Mouse (Mus musculus): ENCODE data around the gene Ywhag. TPM values are rescaled to one million over a fixed set of nuclear protein-coding genes. Genes with fewer than 3 reads are reported as not detected.
A peak's percentile ranks its signal among the peaks of the same experiment; 100 is the strongest.

Ywhag gene
- total RNA-seq, 2 experiments from 2014 or later: 1,259 to 1,347 TPM

DNA sequence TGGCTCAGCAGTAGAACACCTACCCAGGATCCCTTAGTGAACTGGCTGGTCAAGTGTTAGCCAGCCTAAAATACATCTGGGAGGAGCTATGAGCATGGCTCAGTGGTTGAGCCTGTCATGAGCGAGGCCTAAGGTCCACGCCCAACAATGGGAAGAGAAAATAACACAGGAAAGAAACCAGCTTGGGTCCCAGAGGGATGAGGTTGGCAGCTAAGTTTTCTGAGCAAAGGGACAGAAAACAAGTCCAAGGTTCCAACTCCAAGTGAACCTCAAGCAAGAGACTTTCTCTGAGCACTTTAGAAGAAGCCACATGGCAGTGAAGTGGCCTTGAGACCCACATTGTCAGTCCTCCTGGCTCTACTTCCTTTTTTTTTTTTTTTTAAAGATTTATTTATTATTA lies 17.2 kb upstream of the Ywhag start:
- DNase-seq: no peak

DNA sequence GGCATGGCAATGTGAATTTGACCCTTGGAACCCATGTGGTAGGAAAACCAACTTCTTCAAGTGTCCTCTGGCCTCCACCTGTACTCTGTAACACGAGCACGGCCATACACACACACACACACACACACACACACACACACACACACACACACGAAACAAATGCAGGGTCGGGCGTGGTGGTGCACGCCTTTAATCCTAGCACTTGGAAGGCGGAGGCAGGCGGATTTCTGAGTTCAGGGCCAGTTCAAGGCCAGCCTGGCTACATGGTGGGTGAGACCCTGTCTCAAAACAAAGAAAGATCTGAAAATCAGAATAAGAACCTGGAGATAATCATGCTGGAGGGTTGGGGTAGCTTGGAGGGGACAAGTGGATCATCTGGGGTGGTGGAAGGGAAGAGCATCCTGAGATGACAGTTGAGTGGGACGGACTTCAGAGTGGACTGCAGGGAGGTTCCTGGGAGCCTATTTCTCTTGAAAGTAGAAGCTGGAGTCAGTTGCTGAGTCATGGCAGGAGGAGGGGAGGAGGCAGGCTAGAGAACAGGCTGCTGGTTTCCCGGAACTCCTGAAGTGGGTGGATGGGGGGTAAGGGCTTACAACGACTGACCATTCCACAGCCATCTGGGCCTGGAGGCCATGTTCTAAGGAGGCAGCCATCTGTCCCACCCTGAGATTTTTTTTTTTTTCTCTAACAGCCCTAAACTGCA lies 16.4 kb upstream of the Ywhag start:
- no peak for DNase-seq

DNA sequence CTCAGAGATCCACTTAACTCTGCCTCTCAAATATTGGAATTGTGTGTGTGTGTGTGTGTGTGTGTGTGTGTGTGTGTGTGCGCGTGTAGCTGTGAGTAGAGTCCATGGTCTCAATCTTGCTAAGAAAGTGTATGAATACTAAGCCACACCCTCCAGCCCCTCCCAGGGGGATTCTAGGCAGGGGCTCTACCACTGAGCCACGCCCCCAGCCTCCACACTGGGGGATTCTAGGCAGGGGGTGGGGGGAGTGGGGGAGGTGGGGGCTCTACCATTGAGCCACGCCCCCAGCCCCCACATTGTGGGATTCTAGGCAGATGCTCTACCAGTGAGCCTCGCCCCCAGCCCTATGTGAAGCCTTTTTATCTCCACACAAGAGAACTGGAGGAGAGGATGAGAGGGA lies 12.2 kb upstream of the Ywhag start:
- DNase-seq: no peak

DNA sequence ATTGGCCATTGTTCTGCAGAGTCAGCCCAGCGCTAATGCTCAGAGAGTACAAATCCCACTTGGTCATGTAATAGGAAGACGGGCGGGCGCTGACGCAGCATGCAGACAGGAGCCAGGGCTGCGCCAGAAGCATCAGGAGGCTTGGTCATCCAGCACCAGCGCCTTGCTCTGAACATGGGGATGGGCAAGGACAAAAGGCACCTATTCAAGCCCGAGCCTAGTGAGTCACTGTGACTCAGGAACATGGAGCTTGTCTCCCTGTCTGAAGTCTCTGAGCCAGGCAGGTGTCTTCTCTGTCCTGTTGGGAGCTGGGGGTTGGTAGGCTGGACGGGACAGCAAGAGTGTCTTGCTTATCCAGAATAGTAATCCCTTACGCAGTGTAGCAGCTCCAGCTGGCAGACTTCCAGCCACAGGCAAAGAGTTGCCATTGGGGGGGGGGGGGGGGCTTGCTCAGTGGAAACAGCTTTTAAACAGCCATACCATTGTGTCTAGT lies 11.5 kb upstream of the Ywhag start:
- DNase-seq: no peak

DNA sequence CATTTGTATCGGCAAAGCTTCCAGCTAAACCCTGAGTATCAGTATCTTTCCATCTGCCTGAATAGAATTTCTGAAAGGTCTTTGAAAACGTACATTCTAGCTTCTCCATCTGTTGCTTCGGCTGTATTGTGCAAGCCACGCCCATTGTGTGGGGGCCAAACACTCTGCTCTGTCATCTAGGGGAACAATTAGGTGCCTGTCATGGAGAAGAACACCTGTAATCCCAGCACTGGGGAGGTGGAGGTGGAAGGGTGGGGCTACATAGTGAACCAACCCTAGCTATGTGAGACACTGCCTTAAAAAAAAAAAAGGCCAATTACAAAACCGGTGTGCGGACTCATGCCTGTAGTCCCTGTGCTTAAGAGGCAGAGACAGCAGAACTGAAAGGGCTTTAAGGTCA lies 8.3 kb upstream of the Ywhag start:
- no peak for DNase-seq

DNA sequence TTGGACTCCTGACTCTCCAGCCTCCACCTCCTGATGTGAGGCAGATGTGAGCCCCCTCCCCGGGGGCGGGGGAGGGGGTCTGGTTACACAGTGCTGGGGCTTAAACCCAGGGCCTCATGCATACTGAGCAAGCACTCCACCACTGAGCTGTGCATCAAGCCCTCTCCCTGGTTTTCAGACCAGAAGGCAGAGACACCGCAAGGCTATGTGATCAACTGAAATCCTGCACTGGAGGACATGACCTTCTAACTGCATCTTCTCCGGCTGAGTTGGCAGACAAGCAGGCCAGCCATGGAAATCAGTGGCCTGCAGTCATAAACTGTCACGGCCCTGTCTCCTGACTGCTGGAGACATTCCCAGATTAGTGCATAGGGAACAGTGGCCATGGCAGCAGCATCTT lies 6.2 kb upstream of the Ywhag start:
- DNase-seq: no peak

DNA sequence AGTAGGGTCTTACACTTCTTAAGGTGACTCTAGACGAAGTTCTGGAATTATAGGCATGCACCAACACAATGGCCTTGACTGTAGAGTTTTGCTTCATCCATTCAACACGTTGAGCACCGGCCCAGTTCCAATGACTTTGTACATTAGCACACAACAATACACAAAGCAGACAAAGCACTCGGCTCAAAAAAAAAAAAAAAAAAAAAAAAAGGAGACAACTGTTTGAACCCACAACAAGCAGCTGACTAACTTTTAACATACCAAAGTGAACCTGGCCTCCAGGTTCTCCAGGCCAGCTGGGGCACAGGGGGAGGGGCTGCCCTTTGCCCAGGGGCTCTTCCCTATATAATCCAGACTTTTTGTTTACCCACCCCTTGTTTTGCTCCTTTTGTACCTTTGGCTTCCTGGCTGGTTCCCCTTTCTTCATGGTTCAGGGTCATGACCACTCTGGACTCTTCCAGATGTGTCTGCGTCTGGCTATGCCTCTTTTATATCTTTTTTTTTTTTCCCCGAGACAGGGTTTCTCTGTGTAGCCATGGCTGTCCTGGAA lies 1.3 kb upstream of the Ywhag start:
- DNase-seq: no peak

DNA sequence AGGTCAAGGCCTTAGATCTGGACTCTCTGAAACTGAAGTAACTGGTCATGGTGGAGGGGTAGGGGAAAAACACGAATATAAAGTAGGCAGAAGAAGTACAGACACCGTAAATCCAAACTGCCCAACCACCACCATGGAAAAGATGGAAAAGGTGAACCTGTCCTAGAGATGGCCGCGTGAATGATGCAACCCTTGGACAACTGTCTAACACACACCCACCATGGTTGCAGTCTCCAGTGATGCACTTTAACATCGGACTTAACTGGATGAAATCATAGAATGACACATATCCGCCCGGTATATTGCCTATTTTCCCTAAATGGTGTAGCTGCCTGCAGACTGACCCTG lies 734 bp upstream of the Ywhag start:
- no peak for DNase-seq

DNA sequence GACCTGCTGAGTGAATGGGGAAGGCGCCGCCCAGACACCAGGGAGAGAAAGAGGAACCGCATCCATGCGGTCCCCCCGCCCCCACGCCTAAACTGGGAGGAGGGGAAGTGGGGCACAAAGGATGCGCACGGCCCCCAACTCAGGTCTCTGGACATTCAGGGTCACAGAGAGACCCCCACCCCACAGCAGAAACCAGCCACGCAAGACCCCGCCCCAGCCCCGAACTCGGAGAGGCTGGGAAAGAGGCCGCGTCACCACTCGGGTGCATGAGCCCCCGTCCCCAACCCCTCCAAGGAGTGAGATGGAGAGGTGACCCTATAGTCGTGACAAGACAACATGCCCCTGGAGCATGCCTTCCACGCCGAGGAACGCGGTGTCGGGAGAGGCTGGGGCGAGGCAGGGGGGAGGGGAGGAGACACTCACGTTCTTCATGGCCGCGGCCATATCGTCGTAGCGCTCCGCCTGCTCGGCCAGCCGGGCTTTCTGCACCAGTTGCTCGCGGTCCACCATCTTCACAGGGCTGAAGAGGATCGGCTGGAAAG lies 445 bp downstream of the Ywhag start:
- DNase-seq: peak; percentile 66 to 74

DNA sequence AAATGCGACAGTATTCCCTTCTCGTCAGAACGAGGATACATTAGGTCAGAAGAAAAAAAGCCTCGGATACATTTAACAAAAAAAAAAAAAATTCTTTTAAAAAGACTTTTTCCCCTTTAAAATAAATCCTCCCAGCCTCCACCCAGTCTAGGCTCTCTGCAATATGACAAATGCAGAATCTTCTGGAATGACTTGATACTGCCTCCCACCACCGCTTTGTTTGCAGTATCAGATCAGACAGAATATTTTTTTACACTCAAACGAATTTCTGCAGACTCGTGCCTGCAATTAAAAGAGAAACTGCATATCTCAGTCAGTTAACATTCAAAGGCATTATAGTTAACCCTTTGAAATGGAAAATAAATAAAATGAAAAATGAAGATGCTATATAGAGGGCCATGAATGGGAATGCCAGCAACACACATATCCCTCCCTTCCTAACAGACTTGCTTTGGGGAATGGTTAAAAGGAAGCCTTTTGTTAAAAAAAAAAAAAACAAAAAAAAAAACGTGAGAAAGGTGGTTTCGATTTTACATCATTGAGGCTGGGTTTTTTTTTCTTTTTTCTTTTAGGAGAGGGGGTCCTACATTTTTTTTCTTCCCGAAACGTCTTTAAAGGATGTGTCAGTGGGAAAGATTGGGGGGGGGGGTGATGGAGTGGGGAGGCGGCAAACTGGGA lies 1.1 kb downstream of the Ywhag start:
- no peak for DNase-seq

DNA sequence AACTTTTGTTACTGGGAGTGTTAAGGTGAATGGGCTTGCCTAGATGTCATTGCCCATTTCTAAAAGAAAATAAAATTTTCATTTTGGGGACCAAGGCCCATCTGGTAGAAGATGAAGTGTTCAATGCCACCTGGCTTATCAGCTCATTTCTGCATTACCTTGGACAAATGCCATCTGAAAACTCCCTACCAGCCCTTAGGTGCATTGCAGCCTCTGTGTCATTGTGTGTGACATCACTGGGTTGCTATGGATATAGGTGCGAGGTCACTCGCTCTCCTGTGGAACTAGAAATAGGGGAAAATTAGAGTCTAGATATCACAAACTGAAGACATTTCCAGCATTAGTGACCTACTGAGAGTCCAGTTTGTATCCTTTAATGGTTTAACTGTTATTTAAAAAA lies 2.1 kb downstream of the Ywhag start:
- DNase-seq: no peak

DNA sequence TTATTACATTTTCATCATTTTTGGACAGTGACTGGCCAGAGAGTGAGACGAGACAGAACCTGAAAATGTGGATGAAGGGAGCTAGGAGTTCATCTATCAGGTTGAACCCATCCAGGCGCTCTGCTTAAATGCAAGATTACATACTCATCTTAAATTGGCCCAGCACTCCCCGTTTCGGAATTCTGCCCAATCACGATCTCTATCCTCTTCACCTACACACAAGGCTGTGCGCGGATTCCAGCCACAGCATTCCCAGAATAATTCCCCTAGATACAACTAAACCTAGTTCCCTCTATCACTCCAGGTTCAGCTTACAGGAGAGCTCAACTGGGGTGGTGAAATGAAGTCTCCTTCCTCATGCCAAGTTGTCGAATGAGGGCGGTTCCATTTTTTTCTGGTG lies 2.9 kb downstream of the Ywhag start:
- DNase-seq: no peak

DNA sequence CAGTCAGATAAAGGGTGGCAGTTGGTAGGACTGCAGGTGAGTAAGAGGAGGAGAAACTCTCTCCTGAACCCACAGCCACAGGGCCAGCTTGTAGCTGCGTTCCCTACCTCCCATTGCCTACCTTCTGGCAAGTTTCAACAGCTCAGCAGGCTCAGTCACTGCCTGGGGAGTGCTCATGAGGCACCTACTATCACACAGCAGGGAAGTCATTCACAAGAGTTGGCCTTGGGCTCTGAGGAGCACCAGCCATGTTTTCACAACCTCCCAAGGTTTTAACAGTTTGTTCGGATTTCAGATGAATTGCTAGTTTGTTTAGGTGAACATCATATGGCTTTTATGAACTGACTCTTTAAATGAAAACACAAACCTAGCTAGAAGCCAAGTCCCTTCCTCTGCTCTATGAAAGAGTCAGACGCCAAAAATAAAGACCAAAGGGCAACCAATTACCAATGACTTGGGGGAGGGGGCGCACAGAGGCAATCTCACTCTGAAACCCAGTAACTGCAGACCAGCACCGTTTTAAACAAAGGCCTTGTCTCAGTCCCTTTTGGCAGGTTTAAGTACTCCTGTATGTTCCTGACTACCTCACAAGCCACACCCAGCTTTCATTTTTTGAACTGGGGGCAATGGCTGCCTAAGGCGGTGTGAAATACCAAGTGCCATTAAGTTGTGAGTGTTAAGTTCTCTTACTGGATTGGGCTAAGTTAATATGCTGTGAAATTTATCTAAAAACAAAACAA lies 4.6 kb downstream of the Ywhag start:
- DNase-seq: no peak

DNA sequence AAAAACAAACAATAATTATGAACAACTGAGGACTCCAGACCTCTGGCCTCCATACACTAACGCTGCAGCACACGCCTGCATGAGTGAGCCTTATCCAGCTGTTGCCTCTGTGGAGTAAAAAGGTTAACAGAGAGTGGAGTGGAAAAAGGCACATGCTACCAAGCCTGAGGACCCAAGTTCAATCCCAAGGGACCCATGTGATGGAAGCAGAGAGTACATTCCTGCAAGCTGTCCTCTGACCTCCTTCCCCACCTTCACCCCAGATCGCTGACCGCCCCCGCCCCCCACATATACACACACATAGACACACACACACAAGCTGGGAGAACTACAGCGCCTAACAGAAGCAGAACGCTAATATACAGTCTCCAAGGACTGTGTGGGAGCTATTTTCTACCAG lies 10.5 kb downstream of the Ywhag start:
- DNase-seq: no peak

DNA sequence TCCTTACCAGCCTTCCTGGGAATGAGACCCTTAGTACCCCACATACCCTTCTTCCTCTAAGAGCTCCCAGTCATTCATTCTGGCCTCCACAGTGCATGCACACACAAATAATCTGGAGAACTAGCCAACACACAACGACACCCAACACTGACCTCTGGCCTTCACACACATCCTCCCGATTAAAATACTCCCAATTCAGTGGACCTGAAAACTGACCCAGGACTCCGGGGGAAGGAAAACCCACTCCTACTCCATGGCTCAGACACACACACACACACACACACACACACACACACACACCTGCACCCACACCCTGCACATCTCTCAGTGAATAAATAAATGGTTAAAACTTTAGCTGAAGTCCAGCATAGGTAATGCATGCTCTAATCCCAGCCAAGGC lies 14.5 kb downstream of the Ywhag start:
- no peak for DNase-seq

DNA sequence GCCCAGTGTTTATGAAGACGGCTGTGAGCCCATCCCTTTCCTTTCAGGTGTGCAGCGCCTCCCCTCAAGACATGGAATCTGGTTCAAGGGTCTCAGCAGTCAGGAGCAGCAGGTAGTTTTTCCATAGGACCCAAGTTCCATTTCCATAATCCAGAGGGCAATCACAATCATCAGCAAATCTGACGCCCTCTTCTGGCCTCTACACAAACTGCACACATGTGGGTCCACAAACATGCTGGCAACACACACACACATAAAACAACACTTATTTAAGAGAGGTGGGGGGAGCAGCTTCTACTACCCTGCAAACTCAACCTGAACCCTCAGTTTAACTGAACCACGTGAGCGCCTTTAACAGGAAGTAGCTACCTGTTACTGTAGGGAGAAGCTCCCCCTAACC lies 15.8 kb downstream of the Ywhag start:
- no peak for DNase-seq

DNA sequence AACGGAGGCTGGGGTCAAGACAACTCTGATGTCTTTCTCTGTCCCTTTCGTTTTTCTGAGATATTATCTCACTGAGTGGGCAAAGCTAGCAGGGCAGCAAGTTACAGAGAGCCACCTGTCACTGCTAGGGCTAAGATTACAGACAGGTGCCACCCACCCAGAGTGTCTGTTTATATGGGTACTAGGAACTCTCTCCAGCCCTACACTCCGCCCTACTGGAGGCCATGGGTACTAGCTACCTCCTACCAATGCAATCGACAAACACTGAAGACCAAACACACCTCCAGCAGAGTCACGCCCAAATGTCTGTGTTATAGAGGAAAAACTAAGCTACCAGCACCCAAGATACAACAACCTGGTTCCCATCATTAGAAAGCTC lies 16.4 kb downstream of the Ywhag start:
- DNase-seq: no peak

DNA sequence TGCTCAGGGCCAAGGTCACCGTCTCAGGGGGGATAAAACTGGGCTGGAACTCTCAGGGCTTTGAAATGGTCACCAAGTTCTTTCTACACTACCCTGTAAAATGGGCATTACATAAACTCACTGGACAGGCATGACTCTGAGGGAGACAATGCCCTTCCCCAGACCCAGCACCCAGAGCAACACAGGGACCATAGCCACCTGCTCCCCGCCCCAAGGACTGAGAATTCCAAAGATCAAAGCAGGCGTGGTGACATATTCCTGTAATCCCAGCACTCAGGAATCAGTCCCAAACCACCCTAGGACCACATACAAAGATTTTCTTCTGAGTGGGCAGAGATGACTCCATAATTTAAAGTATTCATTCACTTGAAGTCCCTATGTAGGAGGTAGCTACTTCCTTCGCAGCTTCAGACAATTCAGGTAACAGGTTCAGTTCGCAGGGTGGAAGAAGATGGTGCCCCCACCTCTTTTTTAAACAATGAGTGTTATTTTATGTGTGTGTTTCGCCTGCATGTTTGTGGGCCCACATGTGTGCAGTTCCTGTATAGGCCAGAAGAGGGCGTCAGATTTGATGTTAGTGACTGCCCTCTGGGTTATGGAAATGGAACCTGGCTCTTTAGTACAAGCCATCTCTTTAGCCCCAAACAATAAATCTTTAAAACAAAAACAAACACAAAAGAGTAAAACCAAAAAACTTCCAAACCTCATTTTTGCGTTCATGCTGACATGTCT lies 16.9 kb downstream of the Ywhag start:
- DNase-seq: no peak

DNA sequence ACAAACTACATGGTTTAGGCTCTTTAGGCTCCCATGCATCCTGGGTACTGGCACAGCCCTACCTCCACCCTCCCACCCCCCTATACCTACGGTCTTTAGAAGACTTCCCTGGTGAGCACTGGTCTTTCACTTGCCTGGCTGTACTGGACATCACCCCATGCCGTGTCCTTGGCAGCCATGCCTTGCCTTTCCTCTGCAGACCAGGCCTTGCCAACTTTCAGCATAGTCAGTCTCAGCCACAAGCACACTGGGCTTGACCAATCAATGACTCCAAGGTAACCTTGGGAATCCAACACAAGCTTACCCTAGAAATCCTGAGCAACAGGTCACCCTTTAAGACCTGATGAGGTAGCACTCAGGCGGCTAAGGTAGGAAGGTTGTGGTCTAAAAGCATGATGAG lies 17.8 kb downstream of the Ywhag start:
- no peak for DNase-seq

DNA sequence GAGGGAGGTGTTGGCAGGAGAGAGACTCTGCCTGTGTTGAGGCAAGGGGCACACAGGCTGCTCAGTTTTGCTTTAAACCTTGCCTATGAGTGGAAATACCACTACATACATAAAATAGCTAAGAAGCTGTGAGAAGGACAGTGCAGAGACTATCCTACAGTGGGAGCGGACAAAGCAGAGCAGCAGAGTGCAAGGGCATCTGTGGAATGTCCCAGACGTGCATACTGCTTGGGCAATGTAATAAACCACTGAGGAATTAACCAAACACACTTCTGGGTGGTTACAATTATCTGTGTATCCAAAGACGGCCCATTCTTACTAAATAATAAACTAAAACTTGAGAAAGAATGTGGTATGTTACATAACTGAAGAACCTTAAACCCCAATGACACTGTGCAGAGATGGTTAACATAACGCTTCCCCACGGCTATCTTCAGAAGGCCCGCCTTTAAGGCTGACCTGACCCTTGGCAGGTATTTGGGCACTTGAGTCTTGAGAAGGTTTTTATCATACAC lies 18.3 kb downstream of the Ywhag start:
- DNase-seq: no peak

DNA sequence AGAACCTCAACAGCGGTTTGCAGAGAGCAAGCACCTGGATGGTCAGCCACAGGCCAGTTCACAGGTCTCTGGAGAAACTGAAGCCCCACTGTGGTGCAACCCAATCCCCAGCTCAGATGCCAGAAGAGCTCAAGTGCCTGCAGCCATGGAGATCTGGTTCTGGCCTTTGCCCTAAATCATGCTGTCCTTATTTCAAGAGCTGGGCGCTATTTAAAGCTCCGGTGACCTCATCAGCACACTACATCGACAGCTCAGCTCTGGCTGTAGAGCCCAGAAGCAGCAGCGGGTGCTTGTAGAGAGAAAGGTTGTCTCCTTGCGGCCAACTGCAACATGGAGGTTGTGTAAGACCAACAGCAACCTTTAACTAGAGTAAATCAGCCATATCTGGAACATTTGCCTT lies 20.3 kb downstream of the Ywhag start:
- DNase-seq: no peak

DNA sequence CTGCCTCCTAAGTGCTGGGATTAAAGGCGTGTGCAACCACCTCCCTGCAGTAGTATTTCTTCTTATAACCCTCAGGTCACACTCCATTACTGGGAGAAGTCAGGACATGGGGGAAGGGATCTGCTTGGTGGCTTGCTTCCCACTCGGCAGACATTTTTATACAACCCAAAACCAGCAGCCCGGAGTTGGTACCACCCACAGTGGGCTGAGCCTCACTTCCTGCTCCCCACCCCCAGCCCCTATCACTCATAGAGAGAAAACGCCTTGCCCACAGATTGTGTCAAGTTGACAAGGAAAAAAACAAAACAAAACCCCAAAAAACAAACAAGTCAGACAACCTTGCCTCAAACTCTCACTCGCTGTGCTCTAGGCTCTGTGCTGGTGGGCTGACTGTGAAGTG lies 21.2 kb downstream of the Ywhag start:
- no peak for DNase-seq

All from layer of hippocampus, postnatal 36 days (tissue).